Mouse (Mus musculus): ENCODE measurements around the gene Tpr.

Gene Tpr

DNA sequence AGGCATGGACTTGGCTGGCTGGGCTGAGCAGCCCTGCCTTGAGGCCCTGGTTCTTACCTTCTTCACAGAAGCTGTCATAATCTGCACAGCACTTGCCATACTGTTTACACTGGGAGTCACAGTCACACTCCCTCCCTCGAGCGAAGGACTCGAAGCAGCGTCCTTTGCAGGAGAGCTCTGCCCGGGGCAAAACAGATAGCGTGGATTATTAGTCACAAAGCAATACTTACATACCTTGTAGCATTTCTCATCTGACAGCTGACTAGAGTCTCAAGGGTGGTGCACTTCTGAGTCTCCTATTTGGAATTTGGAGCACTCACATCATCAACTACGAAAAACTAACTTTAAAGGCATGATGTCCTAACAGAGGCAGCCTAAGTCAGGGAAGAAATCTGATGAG, 68.0 kb downstream of the Tpr start:
- DNase-seq (ENCODE audit: low spot score in 2 of 2), result no peak

DNA sequence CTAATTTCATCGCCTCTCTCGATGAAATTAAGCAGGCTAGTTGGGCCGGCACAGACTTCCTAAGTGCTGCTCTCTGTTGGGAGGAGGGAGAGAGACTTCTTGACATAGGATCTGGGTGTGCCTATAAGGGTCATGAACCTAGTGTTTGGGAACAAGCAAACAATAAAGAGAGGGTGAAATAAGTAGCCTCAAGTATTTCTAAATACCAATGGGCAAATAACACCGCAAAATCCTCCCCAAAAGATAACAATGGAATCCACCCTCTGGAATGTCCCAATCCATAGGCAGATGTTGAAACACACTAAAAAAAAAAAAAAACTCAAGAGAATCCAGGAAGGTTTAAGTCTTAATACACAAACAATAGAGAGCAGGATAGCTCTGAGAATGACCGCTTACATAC, 70.4 kb downstream of the Tpr start:
- no peak for DNase-seq (ENCODE audit: low spot score in 2 of 2)

DNA sequence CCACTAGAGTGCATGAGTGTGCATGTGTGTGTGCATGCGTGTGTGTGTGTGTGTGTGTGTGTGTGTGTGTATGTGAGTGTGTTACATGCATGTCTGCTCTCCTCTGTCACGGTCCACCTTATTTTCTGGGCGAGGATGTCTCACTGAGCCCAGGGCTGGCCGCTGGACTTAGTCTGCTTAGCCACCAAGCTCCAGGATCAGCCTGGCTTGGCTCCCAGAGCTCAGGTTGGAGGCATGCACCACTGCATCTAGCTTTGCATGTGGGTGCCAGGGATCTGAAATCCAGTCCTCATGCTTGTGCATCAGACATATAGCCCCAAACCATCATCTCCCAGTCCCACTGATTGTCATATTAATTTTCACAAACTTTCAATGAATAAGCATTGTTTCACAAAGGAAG, 71.1 kb downstream of the Tpr start:
- DNase-seq (ENCODE audit: low spot score in 2 of 2), result no peak

DNA sequence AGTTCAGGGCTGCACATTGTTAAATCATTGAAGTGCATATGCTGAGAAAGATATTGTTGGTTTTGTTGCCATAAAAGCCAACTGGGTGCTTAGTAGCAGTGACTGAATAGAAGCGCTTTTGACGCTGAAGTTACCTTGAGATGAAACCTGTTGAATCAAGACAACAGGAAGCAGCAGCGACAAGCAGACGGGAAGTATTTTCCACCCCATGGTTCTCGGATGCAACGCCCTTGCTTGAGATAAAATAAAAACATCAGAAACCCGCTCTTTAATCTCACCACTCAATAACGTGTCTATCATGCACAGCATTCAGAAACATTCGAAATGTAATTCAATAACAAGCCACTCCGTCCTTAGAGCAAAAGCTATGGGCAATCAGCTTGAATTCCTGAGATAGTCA, 72.7 kb downstream of the Tpr start:
- DNase-seq (ENCODE audit: low spot score in 2 of 2), result no peak

DNA sequence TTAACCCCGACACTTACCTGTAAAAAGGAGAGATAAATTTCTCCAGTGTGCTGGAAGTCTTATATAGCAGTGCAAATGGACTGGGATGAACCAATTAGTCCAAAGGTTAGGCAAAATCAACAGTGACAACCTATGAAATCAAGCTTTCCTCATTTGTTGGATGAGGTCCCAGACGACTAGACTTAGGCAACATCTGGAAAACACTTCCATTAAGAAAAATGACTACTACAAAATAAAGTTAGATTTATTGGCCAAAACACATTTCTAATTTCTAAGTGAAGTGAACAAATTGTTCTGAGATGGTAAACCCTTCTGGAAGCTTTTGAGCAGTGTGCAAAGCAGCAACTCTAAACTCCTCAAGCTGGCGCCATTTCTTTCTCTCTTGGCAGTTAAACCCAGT, 73.5 kb downstream of the Tpr start, which contains the start of gene Prg4:
Prg4 (minus strand) TSS at position 34 of the 400 bp plus-strand sequence.
- DNase-seq (ENCODE audit: low spot score in 2 of 2), result no peak

DNA sequence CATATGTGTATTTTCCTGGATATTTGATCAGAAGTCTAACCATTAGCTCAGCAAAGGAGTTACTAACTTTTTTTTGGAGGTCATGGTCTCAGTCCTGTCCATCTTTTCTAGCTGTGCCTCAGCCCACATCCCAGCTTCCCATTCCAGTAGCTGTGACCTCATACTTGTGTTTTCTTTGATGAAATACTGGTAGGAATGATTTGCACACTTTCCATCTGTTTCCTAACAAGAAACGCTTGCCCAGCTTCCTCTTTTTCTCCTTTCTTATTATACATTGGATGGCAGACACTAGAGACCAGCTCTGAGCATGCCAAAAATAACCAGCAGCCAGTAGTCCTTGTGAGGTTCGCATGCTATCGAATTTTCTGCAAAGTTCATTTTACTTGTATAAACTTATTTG, 77.4 kb downstream of the Tpr start:
- DNase-seq (ENCODE audit: low spot score in 2 of 2), result no peak

DNA sequence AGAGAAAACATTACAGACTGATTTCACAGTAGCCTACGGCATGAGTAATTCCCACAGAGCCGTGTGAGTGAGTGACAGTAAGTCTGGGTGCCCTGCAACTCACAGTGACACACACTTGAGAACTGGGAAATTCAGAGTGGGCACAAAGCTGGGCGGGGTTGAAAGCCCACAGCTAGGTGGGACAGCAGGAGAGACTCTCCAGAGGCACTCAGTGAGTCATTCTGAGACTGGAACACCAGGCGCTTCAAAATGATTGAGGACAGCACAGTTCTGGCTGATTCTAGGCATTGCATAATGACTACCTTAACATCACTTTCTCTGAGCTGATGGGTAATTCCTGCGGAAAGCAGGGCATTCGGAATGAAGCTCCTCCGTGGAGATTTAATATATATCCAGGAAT, 79.9 kb downstream of the Tpr start:
- DNase-seq (ENCODE audit: low spot score in 2 of 2), result no peak

DNA sequence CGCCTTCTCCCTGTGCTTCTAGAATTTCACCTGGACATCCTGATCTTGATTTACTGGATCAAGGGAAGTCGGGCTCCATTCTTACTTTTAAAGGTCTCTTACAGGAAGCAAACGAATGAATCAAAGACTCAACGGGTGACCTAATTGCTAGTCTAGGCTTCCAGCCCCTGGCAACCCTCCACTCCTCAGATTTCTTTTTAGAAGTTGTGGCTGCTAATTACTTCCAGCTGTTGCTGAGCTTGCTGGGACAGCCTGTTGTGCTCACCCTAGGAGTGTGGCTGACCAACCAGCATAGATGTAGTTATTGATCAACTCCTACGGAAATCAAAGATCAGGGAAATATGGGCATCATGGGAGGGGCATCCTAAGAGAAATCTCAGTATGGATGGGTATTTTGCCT, 88.0 kb downstream of the Tpr start:
- no peak for DNase-seq (ENCODE audit: low spot score in 2 of 2)

DNA sequence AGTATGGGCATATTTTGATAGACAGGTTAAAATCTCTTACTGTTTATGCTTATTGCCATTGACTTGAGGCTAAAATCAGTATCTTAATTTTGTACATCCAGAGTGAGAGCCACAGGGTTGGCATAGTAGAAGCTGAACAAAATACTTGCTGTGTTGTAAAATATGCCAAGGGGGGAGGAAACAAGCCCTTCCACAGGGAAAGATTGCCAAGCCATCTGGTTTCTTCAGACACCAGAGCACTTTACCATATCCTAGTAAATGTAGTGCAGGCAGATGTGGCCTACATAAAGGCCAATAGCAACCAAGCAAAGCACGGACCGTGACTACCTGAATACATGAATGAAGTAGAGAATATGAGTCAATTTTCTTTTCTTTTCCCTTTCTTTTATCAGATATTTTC, 96.5 kb downstream of the Tpr start:
- DNase-seq (ENCODE audit: low spot score in 2 of 2), result no peak

DNA sequence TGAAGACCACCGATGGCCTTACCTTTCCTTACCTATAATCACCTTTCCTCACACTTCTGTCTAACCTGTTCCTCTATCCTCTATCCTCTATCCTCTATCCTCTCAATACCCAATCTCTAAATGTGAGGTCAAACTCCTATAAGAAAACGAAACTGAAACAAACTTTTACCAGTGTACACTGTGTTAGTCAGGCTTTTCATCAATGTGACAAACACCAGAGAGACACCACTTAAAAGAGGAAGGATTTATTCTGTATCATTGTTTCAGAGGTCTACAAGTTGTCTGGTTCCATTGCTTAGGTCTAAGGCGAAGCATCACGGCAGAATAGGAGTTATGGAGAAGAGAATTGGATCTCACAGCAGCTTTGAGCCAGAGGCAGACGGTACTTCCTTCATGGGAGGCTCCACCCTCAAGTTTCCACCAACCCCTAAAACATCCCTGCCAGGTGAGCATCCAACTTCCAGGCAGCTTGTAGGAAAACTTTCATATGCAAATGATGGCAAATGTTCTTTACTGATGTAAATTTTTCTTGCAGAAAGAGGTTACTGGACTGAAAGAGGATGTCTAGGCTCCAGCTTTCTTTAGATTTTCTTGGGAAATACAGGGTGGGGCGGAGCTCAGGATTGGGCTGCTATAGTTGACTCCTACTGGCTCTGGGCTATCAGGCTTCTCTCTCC, 104.1 kb downstream of the Tpr start:
- DNase-seq (ENCODE audit: low spot score in 2 of 2), result no peak

DNA sequence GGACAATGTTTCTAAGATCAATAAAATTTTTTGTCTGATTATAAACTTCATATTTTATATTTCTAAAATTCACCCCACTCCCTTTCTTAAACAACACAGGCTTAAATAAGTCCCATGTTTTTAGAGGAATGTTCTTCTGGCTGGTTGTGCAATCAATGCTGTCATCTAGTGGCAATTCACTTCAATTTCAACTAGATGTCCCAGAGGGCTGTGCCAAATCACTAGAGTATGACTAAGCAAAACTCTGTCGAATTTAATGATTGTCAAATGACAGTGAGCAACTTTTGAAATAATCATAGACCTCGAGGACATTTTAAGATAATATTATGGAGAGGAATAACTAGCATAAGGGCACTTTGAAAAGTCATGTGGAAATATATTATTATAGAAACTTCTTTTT, 105.1 kb downstream of the Tpr start:
- DNase-seq (ENCODE audit: low spot score in 2 of 2), result no peak

DNA sequence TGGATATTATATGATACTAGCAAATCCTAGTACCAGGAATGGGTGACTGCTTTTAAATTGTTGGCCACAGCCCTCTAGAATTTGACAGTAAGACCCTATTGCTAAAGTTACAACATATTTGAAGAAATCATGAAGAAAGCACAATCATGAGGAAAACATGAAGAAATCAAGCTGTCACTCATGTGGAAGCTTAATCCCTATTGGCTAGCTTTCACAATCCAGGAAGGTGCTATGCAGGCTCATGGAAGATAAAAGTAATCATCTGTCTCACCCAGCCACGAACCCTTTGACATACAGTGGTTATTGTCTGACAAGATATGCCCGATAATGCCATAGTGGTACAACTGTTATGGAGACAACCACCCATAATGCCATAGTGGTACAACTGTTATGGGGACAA, 105.5 kb downstream of the Tpr start:
- no peak for DNase-seq (ENCODE audit: low spot score in 2 of 2)

Data from urinary bladder, postnatal 4 days (tissue).